Mouse (Mus musculus) gastrocnemius, adult 18-20 months (tissue): ENCODE data around the gene Meis1. TPM values are rescaled to one million over a fixed set of nuclear protein-coding genes. Genes with fewer than 3 reads are reported as not detected.

ENCODE experiments used
- DNase-seq: peaks from one replicate; pipeline ENCODE4 v3.0.0; 2021; ENCODE audit warnings: low spot score
- total RNA-seq, 2 experiments: library from RNA; stranded (reverse); gene quantifications; 2 replicates each; pipeline ENCODE4 v1.2.3; 2021

Gene Meis1
- total RNA-seq, 2 experiments from 2014 or later = 3.6 to 4.0 TPM

GRCm38 (mm10) chr11:18953892-18954291 lies 64.9 kb downstream of the Meis1 start:
- no peak for DNase-seq

- DNase-seq = no peak
These were observed 70.0 kb downstream of the Meis1 start for GRCm38 (mm10) chr11:18948600-18949295.

GRCm38 (mm10) chr11:18947434-18947833 lies 71.4 kb downstream of the Meis1 start:
- DNase-seq = peak; percentile 36

DNA sequence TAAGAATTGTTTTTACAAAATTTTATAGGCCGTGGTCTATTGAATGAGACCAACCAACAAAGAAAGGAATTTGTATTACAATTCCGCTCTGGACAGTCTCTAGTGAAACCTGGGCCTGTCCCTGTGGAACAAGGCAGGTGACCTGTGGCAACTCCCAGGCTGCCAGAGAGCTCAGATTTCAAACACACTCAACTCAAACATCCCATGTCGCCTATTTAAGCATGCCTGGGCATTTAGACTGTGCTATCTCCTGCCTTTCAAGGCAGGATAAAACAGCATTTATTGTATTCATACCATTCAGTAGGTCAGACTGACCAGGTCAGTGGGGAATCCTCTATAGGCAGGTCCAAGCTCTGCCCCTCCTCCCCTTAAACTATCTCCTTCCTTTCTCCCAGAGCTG lies 73.0 kb downstream of the Meis1 start:
- no peak for DNase-seq

GRCm38 (mm10) chr11:18944972-18945625 lies 73.7 kb downstream of the Meis1 start:
- DNase-seq = no peak

- no peak for DNase-seq
These were observed 74.6 kb downstream of the Meis1 start for GRCm38 (mm10) chr11:18944209-18944608.

GRCm38 (mm10) chr11:18942990-18943389 lies 75.8 kb downstream of the Meis1 start:
- DNase-seq = no peak

GRCm38 (mm10) chr11:18940916-18941315 lies 77.9 kb downstream of the Meis1 start:
- DNase-seq = no peak

DNA sequence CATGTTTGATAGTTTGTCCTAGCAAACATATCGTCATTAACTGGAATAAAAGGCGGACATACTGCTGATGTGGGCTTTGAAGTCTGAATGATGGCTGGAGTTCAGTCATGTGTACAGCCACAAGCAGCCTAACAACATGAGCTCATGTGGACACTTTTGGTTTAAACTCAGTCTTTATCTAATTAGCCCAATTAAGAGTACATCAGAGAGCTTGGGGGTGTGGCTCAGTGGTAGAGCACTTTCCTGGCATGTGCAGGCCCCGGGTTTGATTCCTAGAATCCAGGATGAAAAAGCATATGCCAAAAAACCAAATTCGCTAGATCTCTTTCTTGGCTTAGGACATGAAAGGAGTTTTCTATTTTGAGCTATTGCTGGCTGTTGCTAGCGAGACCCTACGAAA lies 83.9 kb downstream of the Meis1 start:
- no peak for DNase-seq

DNA sequence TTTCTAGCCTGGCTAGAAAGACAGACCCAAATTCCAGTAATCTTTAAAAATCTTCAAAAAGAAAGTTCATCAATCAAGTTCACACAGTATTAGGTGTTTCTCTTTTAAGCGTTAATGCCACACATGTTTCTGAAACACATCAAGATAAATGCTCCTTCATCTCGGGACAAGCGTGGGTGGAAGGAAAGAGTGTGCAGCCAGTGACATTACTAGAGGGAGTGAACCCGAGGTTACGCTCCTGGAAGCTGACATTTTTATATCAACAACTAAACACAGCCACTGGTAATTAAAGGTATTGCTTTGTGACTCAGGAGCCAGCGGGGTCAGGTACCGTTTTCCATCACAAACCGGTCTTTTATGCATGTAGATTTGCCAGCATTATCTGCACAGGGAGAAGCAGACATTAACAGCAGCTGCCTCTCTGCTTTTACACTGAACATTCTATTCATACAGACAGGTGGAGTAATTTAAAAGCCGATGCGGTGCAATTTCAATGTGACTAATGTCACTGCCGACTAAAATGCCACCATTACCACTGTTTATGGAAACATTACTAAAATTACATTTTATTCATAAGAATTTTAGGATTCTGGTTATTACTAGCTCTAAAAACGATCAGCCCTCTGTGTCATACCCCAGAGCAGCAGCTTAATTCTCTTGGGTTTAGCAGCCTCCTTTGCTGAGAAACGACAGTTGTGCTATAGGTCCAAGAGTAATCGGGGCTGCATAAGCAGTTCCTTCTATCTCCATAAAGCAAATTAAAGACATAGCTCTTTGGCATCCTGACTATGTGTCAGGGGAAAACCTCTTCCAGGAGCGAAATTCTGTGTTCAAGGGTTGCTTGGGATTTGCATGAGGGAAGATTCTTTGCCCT lies 87.5 kb downstream of the Meis1 start:
- no peak for DNase-seq

DNA sequence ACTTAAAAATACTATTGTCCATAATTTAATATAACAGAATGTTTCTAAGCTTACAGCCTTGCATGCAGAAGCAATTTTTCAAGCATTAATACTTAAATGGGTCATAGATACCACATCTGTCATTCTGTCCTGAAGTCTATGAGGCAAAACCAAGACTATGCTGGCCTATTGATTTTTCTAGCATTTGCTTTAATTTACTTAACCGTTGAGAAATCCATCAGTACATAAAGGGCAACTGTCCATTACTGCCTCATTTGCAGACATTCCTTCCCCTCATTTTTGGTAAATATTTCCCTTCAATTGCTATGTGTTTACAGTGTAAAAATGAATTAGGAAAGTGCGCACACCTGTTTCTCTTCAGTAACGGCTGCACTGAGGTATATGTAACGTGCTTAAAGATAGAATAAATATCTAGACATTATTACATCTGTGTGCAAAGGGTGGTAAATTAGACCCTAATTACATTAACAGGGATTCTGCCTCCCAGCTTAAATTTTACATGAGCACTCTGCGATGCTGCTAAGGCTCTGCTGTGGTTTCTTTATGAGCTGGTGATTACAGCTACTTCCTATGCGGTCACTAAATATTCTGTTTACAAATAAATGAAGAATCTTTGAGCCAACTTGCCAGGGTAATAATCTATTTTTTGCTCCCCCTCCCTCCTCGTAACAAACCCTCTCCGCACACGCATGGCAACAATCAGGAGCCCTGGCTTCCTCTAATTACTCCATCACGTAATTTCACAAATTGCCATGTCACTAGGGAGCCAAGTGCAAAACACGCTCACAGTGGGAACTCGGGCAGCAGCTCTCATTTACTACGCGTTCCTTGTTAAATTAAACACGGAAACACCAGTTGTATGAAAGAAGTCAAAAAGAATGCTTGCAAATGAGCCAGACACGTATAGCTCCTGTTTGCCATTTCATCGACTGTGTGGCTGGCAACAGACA lies 88.7 kb downstream of the Meis1 start:
- DNase-seq = no peak

- peak; percentile 11 for DNase-seq
These were observed 91.4 kb downstream of the Meis1 start for GRCm38 (mm10) chr11:18927351-18927750.

DNA sequence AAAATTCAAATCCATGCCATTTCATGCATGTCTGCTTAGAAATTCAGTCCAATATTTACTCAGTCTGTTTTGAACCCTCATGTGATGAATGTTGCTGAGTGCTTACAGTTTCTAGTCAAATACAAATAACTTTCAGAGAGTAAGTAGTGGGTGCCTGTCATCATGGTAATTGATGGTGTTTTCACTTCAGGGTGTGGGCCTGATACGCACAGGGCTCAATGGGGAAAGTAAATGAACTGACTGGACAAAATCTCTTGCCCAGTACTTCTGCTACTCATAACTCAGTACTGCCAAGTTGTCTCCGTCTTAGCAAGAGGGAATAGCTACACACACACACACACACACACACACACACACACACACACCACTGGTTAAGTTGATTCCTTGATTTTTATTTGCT lies 92.0 kb downstream of the Meis1 start:
- no peak for DNase-seq

DNA sequence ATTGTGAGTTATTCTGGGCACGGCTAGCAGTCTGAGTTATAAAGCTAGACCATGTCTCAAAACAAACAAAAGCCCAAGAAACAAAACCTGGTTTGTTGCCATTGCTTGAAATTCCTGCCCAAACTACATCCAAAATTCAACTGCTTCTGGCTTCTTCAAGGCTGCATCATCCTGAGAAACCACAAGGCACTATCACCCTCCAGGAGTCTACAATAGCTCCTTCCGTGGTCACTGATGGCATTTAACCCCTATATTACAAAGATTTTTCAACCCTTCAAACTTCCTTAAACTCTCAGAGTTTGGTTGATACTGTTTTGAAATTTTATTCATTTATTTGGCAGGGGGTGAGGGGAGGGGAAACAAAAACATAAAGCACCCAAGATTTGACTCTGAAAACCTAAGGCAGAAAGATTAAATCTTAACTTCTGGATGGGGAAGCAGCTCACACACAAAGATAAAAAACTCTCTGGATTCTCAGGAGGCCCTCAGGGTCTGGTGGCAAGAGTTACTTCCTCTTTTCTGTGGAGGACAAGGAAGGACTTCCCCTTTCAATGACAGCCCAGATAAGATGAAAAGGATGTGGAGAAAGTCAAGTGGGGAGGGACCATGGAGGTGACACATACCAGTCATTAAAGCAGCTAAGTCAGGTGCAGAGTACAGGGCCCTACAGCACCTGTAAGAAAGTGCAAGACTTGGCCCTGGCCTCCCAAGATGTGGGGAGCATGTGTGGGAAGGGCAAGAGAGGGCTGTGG lies 94.0 kb downstream of the Meis1 start:
- DNase-seq = no peak

GRCm38 (mm10) chr11:18923274-18923673 lies 95.5 kb downstream of the Meis1 start:
- DNase-seq = no peak

DNA sequence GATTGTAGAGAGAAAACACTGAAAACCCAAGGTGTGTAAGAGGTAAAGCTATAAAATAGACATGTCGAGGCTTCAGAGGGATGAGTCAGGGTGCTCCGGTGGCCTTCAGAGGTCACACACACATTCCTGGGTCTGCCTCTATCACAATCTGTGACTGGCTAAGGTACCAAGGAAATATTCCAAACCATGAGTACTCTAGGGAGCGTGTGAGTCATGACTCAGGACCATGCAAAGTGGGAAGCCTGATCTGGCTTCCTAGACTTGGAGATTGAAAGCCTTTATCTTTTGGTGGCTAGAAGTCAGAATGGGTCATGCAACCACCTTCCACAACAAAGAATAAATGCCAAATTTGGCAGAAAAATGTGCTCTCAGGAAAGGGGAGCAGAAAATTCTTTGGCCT lies 98.1 kb downstream of the Meis1 start:
- no peak for DNase-seq

DNA sequence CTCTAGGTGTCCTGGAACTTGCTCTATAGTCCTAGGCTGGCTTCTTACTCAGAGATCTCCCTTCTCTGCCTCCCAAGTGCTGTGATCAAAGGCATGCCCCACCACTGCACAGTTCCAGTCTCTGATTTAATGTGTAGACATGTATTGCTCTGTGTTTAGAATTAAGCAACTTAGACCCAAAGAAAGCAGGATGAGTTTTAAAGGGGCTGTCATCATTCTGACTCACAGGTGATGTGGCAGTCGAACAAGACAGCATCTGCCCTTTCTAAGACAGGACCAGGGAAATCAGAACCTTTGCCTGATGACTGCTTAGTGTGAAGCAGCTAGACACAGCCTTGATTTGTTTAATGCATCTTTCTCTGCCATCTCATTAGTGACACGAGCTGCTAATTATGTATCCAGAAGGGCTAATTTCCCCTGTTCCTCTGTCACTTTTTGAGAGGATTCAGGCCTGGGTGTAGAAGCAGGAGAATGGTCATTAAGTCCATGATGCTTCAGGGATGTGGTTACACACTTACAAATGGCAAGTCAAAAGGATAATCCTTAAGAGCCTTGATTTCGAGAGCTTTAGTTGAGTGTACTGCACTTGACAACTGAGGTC lies 99.5 kb downstream of the Meis1 start:
- DNase-seq = no peak

DNA sequence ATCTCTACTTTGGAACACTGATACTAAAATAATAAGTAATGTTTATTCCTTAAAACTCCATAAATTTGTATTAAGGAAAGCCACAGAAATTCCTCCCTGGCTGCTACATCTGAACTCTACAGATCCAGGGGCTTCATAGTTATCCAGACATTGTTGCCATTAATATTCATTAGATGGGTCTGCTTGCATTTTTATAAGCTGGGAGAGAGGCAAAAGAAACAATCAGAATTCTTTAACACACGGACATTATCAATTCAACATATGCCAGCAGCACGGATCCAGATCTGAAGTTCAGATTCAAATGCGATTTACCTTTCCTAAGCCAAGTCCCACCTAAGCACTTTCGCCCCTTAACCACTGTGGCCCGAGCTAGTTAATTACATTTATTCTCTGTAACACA lies 100.9 kb downstream of the Meis1 start:
- no peak for DNase-seq

- DNase-seq = no peak
These were observed 105.5 kb downstream of the Meis1 start for GRCm38 (mm10) chr11:18913251-18913650.
